Mouse (Mus musculus) kidney, embryonic 14.5 days (tissue): ENCODE measurements around the gene Arpc1a. TPM values are rescaled to one million over a fixed set of nuclear protein-coding genes. Genes with fewer than 3 reads are reported as not detected.
"Not testable (repeated sequence)": the region's sequence is repeated elsewhere in the genome, so short reads cannot be mapped to it uniquely, and the experiment has no call there.

ENCODE experiments used
- ATAC-seq: fragments of 200-750 bp; cut with Nextera tagmentation; 2 replicates; pipeline ENCODE4 v1.8.0; 2017; ENCODE audit warnings: moderate number of reproducible peaks, mild to moderate bottlenecking, moderate TSS enrichment, moderate library complexity; ENCODE audit not compliant: low FRiP score, low TSS enrichment
- H3K27ac ChIP-seq: fragments of 300-500 bp; sonication (generic); 2 replicates; pipeline ENCODE4 v1.5.1; 2014; ENCODE audit warnings: low read depth, mild to moderate bottlenecking, low read length, moderate library complexity, mixed read lengths
- H3K27me3 ChIP-seq: fragments of 300-500 bp; sonication (generic); 2 replicates; pipeline ENCODE4 v1.6.1; 2014; ENCODE audit warnings: mild to moderate bottlenecking, low read length; ENCODE audit not compliant: control insufficient read depth, insufficient read depth
- H3K36me3 ChIP-seq: fragments of 300-500 bp; sonication (generic); 2 replicates; pipeline ENCODE4 v1.6.1; 2014; ENCODE audit warnings: low read length, mixed read lengths; ENCODE audit not compliant: control insufficient read depth, insufficient read depth
- H3K4me1 ChIP-seq: fragments of 300-500 bp; sonication (generic); 2 replicates; pipeline ENCODE4 v1.6.1; 2014; ENCODE audit warnings: low read length, mixed read lengths; ENCODE audit not compliant: control insufficient read depth, insufficient read depth
- H3K4me2 ChIP-seq: fragments of 300-500 bp; sonication (generic); replicated peaks from 2 replicates; pipeline ENCODE4 v1.6.1; 2014; ENCODE audit warnings: low read depth, mild to moderate bottlenecking, low read length
- H3K4me3 ChIP-seq: fragments of 300-500 bp; sonication (generic); 2 replicates; pipeline ENCODE4 v1.5.1; 2014; ENCODE audit warnings: mild to moderate bottlenecking, low read length
- H3K9ac ChIP-seq: fragments of 300-500 bp; sonication (generic); 2 replicates; pipeline ENCODE4 v1.6.1; 2014; ENCODE audit warnings: low read depth, mild to moderate bottlenecking, low read length, moderate library complexity
- H3K9me3 ChIP-seq: fragments of 300-500 bp; sonication (generic); 2 replicates; pipeline ENCODE4 v1.6.1; 2016; ENCODE audit warnings: low read length; ENCODE audit not compliant: control insufficient read depth
- WGBS: fragments of 180-500 bp; shearing (Covaris S2); extraction: QIAGEN DNeasy Blood & Tissue Kit; methylation state at CpG from one replicate; pipeline ENCODE4 v1.1.7; 2014; 5-methylcytosine and 5-hydroxymethylcytosine counted together
- polyA plus RNA-seq: library from polyadenylated mRNA; unstranded; fragments of >200 nt; fragmentation: Nextera tagmentation; extraction: Ambion mirVana; gene quantifications from 2 replicates; pipeline ENCODE4 v1.2.1, GENCODE M21; 2014

Arpc1a gene
- polyA plus RNA-seq, 1 experiment from 2014 or later = 149 TPM

DNA sequence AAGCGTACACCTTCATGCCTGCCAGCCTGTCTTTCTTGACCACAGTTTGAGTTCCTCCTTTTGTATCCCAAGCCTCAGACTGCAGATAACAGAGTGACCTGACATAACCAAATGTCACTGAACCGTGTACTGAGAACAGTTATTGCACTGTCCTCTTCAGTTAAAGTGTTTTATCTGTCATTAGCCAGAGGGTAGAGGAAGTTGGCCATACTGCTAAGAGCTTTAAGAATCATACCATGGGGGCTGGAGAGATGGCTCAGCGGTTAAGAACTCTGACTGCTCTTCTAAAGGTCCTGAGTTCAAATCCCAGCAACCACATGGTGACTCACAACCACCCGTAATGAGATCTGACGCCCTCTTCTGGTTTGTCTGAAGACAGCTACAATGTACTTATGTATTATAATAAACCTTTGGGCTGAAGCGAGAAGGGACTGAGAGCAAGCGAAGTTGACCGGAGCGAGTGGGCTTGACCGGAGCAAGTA, 14.8 kb downstream of the Arpc1a start:
- H3K4me3 ChIP-seq = no peak overlapping the region
- no peak overlapping the region for H3K9ac ChIP-seq
- ATAC-seq = no peak
- no peaks in the 10 kb centered on the region for H3K27me3 ChIP-seq
- WGBS = 91% methylated on average over 10 of the region's 10 CpGs
- no peak overlapping the region for H3K4me2 ChIP-seq
- H3K4me1 ChIP-seq = no peaks in the 10 kb centered on the region
- no peak overlapping the region for H3K27ac ChIP-seq
- H3K36me3 ChIP-seq = peaks cover 84% of the 10 kb centered on the region
- H3K9me3 ChIP-seq = no peaks in the 10 kb centered on the region

DNA sequence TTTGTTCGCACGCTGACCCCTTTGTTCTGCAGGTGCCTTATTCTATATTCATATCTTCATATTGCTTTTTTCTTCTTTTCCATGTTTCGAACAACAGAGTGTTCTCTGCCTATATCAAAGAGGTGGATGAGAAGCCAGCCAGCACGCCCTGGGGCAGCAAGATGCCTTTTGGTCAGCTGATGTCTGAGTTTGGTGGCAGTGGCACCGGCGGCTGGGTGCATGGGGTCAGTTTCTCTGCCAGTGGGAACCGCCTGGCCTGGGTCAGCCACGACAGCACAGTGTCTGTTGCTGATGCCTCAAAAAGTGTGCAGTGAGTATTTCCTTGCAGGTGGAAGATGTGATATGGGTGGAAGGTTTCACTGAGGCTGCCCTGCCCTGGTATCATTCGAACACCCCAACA, 17.3 kb downstream of the Arpc1a start:
- ATAC-seq = no peak
- H3K9me3 ChIP-seq = no peaks in the 10 kb centered on the region
- no peak overlapping the region for H3K9ac ChIP-seq
- H3K27ac ChIP-seq = no peak overlapping the region
- H3K36me3 ChIP-seq = peaks cover 85% of the 10 kb centered on the region
- H3K27me3 ChIP-seq = no peaks in the 10 kb centered on the region
- H3K4me1 ChIP-seq = no peaks in the 10 kb centered on the region
- H3K4me2 ChIP-seq = no peak overlapping the region
- H3K4me3 ChIP-seq = no peak overlapping the region
- 97% methylated on average over 9 of the region's 9 CpGs for WGBS

DNA sequence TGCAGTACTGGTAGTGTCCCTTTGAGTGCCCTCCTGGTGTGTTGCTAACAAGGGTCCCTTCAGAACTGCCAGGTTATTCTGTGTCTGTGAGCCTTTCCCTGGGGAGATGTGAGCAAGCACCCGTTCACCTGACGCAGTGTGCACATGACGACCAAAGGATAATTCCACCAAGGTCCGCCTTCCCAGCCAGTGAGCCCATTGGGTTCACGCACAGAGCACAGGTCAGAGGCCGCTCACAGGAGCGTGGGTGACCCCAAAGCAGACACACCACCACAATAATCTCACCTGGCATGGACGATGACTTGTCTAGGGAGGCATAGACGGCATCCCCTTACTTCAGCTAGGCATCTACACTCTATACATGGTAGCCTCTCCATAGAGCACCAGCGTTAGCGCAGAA, 17.8 kb downstream of the Arpc1a start:
- H3K27ac ChIP-seq, ATAC-seq, H3K9me3 ChIP-seq, H3K4me3 ChIP-seq, H3K4me2 ChIP-seq, H3K27me3 ChIP-seq, H3K9ac ChIP-seq, H3K4me1 ChIP-seq: not testable (repeated sequence)
- WGBS = 95% methylated on average over 11 of the region's 11 CpGs
- H3K36me3 ChIP-seq = peaks cover 85% of the 10 kb centered on the region

DNA sequence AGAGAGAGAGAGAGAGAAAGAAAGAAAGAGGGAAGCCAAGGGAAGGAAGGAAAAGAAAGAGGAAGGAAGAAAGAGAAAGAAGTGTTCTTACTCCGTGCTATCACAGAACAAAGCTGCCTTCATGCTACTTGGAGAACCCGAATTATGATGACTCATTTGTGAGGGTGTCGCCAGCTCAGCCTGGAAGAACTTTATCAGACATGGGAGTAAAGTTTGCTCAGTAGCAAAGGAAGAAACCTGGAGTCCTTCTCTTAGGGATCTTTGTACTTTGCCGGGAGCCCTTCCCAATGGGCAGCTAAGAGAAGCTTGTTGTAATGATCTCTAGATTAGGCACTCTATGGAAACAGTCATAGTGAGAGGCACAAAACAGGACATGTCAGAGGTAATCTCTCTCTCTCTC, 19.1 kb downstream of the Arpc1a start:
- WGBS = 86% methylated on average over 4 of the region's 4 CpGs
- no peak for ATAC-seq
- H3K4me3 ChIP-seq = no peak overlapping the region

DNA sequence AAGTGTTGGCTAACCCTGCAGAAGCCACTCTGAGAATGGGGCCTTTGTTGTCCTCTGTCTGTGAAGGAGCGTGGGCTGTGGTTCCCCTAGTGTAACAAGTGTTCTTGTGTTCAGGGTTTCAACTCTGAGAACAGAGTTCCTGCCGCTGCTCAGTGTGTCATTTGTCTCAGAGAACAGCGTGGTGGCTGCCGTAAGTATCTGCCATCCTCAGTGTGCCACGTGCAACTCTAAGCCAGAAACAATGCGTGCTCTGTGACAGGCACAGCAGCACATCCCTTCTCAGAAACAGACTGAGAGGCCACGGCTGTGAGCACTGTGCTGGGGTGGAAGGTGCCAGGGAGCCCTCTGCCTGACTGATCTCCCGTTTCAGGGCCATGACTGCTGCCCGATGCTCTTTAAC, 20.7 kb downstream of the Arpc1a start:
- no peak overlapping the region for H3K4me2 ChIP-seq
- no peak overlapping the region for H3K9ac ChIP-seq
- H3K4me3 ChIP-seq = no peak overlapping the region
- no peak for ATAC-seq
- no peaks in the 10 kb centered on the region for H3K4me1 ChIP-seq
- WGBS = 95% methylated on average over 9 of the region's 9 CpGs
- H3K27ac ChIP-seq = no peak overlapping the region
- peaks cover 86% of the 10 kb centered on the region for H3K36me3 ChIP-seq
- no peaks in the 10 kb centered on the region for H3K9me3 ChIP-seq
- no peaks in the 10 kb centered on the region for H3K27me3 ChIP-seq

More for the DNA sequence above, 19.1 kb downstream of the Arpc1a start:
- Histone ChIP-seq H3K9ac (no peak overlapping the region), H3K4me1 (no peaks in the 10 kb centered on the region), H3K27me3 (no peaks in the 10 kb centered on the region), H3K4me2 (no peak overlapping the region), H3K9me3 (no peaks in the 10 kb centered on the region), H3K36me3 (peaks cover 84% of the 10 kb centered on the region), H3K27ac (no peak overlapping the region)

DNA sequence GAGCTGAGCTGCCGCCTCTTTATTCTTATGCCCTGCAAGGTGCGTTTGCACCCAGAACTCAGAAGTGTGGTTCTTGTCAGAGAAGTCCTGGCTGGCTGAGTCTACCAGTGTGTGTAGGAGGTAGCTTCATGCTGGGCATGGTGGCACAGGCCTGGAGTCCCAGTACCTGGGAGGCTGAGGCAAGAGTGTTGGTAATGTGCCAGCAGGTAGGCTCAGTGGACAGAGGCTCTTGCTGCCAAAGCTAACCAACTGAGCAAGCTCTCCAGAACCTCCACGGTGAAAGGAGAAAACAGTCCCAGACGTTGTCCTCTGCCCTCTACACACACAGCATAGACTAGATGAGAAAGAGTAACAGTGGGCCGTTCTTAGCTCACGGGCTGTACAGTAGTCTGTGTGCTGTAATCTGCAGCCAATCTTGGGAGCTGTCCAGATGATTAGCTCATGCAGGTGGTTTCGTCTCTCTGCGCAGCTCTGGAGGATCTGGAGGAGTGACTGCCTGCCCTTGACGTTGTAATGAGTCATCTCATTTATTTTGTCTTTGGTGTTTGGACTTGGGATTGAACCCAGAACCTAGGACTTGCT, 22.2 kb downstream of the Arpc1a start:
- 89% methylated on average over 9 of the region's 9 CpGs for WGBS
- Histone ChIP-seq H3K27me3 (no peaks in the 10 kb centered on the region), H3K9ac (no peak overlapping the region), H3K36me3 (peaks cover 83% of the 10 kb centered on the region), H3K27ac (no peak overlapping the region), H3K9me3 (no peaks in the 10 kb centered on the region), H3K4me1 (no peaks in the 10 kb centered on the region), H3K4me2 (no peak overlapping the region), H3K4me3 (no peak overlapping the region)
- ATAC-seq = no peak

DNA sequence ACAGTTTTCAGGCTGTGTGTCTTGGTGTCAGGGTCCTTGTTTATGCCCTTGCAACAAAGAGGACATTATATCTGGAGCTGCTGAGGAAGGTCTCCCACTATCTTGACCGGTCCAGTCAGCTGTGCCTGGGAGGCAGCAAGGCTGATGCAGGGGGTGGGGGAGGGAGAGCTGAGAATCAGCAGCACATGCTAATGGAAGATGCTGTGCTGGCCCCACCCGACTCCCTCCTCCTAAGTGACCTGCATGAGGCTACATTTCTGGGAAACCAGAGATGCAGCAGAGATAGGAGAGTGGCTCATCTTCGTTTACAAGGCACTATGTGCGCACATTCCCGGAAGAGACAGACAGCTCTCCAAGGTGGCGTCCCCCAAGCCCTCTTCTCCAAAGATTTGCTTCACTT, 26.8 kb downstream of the Arpc1a start:
- 88% methylated on average over 6 of the region's 6 CpGs for WGBS
- H3K27me3 ChIP-seq = no peaks in the 10 kb centered on the region
- H3K9me3 ChIP-seq = no peaks in the 10 kb centered on the region
- H3K27ac ChIP-seq = no peak overlapping the region
- peaks cover 48% of the 10 kb centered on the region for H3K36me3 ChIP-seq
- no peak for ATAC-seq
- no peaks in the 10 kb centered on the region for H3K4me1 ChIP-seq
- H3K9ac ChIP-seq = no peak overlapping the region
- H3K4me2 ChIP-seq = no peak overlapping the region
- no peak overlapping the region for H3K4me3 ChIP-seq

DNA sequence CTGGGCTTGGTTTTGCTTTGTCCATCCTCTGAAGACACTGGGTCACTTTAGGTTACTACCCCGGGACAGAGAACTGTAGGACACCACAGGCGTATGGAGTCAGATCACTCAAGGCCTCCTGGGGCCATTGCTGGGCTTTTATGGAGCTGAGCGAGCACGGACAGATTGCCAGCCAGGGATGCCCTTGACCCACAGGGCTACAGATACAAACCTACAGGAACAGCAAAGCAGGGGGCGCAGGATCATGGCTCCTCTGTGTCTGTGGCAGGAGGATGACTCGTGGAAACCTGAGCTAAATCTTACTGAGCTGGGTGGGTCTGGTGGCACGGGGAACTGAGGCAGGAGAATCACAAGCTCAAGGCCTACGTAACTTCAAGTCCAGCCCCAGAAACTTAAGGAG, 28.9 kb downstream of the Arpc1a start:
- H3K9ac ChIP-seq = no peak overlapping the region
- no peak overlapping the region for H3K27ac ChIP-seq
- WGBS = 81% methylated on average over 8 of the region's 8 CpGs
- peaks cover 28% of the 10 kb centered on the region for H3K36me3 ChIP-seq
- H3K27me3 ChIP-seq = no peaks in the 10 kb centered on the region
- no peaks in the 10 kb centered on the region for H3K9me3 ChIP-seq
- no peak overlapping the region for H3K4me2 ChIP-seq
- no peak overlapping the region for H3K4me3 ChIP-seq
- H3K4me1 ChIP-seq = peaks cover 15% of the 10 kb centered on the region; the same call in 1 of the 2 replicates
- no peak for ATAC-seq

DNA sequence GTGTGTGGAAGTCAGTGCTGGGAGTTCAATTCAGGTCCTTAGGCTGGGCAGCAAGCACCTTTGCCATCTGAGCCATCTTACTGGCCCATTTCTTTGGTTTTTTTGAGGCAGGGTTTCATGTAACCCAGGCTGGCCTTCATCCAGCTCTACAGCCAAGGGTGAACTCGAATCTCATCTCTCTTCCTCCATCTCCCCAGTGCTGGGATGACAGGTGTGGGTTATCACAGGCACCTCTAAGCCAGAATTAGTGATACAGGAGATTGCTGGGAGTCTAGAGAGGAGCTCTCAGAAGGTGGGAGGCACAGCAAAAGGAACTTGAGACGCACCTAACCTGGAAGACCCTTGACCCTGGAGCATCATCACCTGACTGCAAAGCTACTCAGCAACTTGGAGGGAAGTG, 29.8 kb downstream of the Arpc1a start:
- Histone ChIP-seq H3K36me3 (peaks cover 19% of the 10 kb centered on the region), H3K4me1 (peaks cover 15% of the 10 kb centered on the region; the same call in 1 of the 2 replicates), H3K9me3 (no peaks in the 10 kb centered on the region), H3K9ac (peak overlapping the region; percentile 76; the same call in 1 of the 2 replicates), H3K4me3 (peak overlapping the region; percentile 71), H3K27ac (no peak overlapping the region), H3K4me2 (peak overlapping the region; percentile 82), H3K27me3 (no peaks in the 10 kb centered on the region)
- 28% methylated on average over 2 of the region's 2 CpGs for WGBS
- no peak for ATAC-seq
